Mouse (Mus musculus) neural tube, embryonic 14.5 days (tissue): ENCODE measurements around the gene Gpr84. TPM values are rescaled to one million over a fixed set of nuclear protein-coding genes. Genes with fewer than 3 reads are reported as not detected.

ENCODE experiments used
- ATAC-seq: fragments of 200-750 bp; cut with Nextera tagmentation; 2 replicates; pipeline ENCODE4 v1.8.0; 2017; ENCODE audit warnings: low read depth, mild to moderate bottlenecking, moderate TSS enrichment, moderate library complexity
- H3K27ac ChIP-seq: fragments of 300-500 bp; sonication (generic); 2 replicates; pipeline ENCODE4 v1.5.1; 2014; ENCODE audit warnings: low read depth, mild to moderate bottlenecking, control low read depth, low read length, moderate library complexity, mixed read lengths
- H3K27me3 ChIP-seq: fragments of 300-500 bp; sonication (generic); 2 replicates; pipeline ENCODE4 v1.6.1; 2014; ENCODE audit warnings: low read length; ENCODE audit not compliant: control insufficient read depth, insufficient read depth
- H3K36me3 ChIP-seq: fragments of 300-500 bp; sonication (generic); 2 replicates; pipeline ENCODE4 v1.6.1; 2014; ENCODE audit warnings: low read length, mixed read lengths; ENCODE audit not compliant: control insufficient read depth, insufficient read depth
- H3K4me1 ChIP-seq: fragments of 300-500 bp; sonication (generic); 2 replicates; pipeline ENCODE4 v1.6.1; 2014; ENCODE audit warnings: low read length; ENCODE audit not compliant: control insufficient read depth, insufficient read depth
- H3K4me2 ChIP-seq: fragments of 300-500 bp; sonication (generic); 2 replicates; pipeline ENCODE4 v1.6.1; 2014; ENCODE audit warnings: mild to moderate bottlenecking, low read depth, low read length, control low read depth
- H3K4me3 ChIP-seq: fragments of 300-500 bp; sonication (generic); 2 replicates; pipeline ENCODE4 v1.5.1; 2014; ENCODE audit warnings: low read depth, low read length, control low read depth, mixed read lengths
- H3K9ac ChIP-seq: fragments of 300-500 bp; sonication (generic); replicated peaks from 2 replicates; pipeline ENCODE4 v1.6.1; 2014; ENCODE audit warnings: low read depth, mild to moderate bottlenecking, control low read depth, low read length, mixed read lengths
- H3K9me3 ChIP-seq: fragments of 300-500 bp; sonication (generic); 2 replicates; pipeline ENCODE4 v1.6.1; 2016; ENCODE audit warnings: low read length; ENCODE audit not compliant: control insufficient read depth
- WGBS: fragments of 180-500 bp; shearing (Covaris S2); extraction: QIAGEN DNeasy Blood & Tissue Kit; methylation state at CpG from one replicate; pipeline ENCODE4 v1.1.7; 2014; 5-methylcytosine and 5-hydroxymethylcytosine counted together
- polyA plus RNA-seq: library from polyadenylated mRNA; unstranded; fragments of >200 nt; fragmentation: Nextera tagmentation; extraction: Ambion mirVana; gene quantifications from 2 replicates; pipeline ENCODE4 v1.2.1, GENCODE M21; 2014

Gene Gpr84
- polyA plus RNA-seq, 1 experiment from 2014 or later: 0.35 TPM

DNA sequence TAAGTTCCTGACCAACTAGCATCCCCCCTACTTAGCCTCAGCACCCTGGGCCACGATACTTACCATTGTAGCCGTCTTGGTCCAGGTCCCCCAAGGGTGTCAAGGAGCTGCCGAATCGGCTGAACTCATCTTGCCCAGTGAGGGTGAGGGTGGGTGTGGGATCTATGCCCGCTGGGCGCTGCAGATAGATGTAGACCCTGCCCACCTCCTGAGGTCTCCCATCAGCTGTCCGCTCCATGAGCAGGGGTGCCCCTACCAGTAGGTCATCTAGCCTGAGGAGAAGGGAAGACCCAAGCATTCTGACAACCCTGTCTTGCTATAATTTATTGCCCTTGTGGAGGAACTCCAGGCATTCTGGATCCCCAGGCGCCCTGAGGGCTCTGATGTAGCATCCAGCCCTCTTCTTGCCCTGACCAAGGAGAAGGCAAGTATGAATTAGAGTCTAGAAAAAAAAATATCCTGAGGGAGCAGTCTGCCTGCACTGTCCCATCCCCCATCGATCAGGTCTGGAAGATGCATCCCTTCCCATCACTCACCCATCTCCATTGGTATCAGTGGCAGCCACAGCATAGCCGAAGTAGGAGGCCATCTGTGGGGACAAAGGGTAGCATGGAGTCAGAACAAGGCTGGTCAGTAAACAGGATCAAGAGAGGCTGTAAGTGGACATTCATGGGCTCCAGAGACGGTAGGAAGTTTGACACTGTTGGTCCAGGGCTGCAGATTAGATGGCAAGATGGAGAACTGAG, 43.3 kb upstream of the Gpr84 start:
- Histone ChIP-seq H3K9ac (no peak overlapping the region), H3K27ac (no peak overlapping the region), H3K36me3 (no peaks in the 10 kb centered on the region), H3K4me3 (no peak overlapping the region), H3K9me3 (no peaks in the 10 kb centered on the region), H3K4me1 (no peaks in the 10 kb centered on the region), H3K4me2 (no peak overlapping the region), H3K27me3 (no peaks in the 10 kb centered on the region)
- ATAC-seq: no peak
- 90% methylated on average over 11 of the region's 11 CpGs for WGBS

DNA sequence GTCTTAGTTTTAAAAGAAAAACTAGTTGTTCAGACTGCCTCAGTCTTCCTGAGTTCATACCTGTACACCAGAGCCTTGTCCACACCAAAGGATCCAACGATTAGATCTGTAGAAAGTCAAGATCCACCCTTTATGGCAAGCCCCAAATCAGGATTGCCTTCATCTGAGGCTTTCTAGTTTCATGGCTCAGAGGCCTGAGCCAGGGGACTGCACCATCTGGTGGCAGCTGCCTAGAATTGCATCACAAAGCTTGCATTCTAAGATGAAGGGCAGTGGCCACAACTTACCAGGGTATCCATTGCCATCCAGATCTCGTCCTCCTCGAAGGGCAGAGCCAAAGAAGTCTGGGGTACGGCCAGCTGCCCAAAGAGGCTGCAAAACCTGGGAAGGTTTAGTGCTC, 42.4 kb upstream of the Gpr84 start:
- Histone ChIP-seq H3K9ac (no peak overlapping the region), H3K36me3 (no peaks in the 10 kb centered on the region), H3K27me3 (no peaks in the 10 kb centered on the region), H3K9me3 (no peaks in the 10 kb centered on the region), H3K4me1 (no peaks in the 10 kb centered on the region), H3K4me3 (no peak overlapping the region), H3K27ac (no peak overlapping the region), H3K4me2 (no peak overlapping the region)
- peak; percentile 40; the same call in 1 of the 2 replicates for ATAC-seq
- 43% methylated on average over 4 of the region's 4 CpGs for WGBS

DNA sequence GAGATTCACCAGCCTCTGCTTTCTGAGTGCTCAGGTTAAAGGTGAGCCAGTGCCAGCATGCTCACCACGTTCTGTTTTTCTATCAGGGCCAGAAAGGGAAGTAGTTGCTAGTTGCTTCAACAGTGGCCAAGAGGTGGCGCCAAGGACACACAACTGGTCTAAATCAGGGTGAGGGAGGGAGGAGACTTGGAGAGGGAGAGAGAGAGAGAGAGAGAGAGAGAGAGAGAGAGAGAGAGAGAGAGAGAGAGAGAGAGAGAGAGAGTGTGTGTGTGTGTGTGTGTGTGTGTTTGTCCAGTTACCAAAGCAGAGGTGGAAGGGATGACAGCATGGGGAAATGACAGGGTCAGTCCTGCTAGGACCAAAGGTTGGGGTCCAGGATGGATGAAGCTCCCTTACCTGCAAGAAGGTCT, 36.9 kb upstream of the Gpr84 start:
- Histone ChIP-seq H3K9ac (no peak overlapping the region), H3K4me2 (no peak overlapping the region), H3K4me3 (no peak overlapping the region), H3K4me1 (no peaks in the 10 kb centered on the region), H3K36me3 (no peaks in the 10 kb centered on the region), H3K27me3 (no peaks in the 10 kb centered on the region), H3K27ac (no peak overlapping the region), H3K9me3 (no peaks in the 10 kb centered on the region)
- no peak for ATAC-seq
- WGBS: 3% methylated on average over 2 of the region's 2 CpGs

DNA sequence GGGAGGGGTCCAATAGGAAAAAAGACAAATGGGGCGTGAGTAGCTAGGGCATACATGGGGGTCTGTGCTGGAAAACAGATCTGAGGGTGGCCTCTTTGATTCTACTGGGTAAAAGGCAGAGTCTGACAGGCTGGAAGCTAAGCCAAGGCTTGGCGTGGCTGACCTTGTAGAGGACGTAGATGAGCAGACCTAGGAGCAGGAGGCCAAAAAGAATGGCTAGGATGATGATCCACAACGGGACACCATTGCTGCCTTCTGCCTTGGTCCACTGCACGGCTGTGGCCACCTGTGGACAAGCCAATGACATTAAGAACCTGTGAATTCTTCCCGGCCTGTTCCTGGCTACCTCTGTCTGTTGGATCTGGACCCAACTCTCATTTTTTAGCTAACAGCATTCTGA, 35.4 kb upstream of the Gpr84 start:
- H3K27ac ChIP-seq: no peak overlapping the region
- H3K4me2 ChIP-seq: no peak overlapping the region
- H3K27me3 ChIP-seq: no peaks in the 10 kb centered on the region
- H3K4me3 ChIP-seq: no peak overlapping the region
- H3K36me3 ChIP-seq: no peaks in the 10 kb centered on the region
- WGBS: 90% methylated on average over 6 of the region's 6 CpGs
- H3K9me3 ChIP-seq: no peaks in the 10 kb centered on the region
- ATAC-seq: no peak
- H3K4me1 ChIP-seq: no peaks in the 10 kb centered on the region
- H3K9ac ChIP-seq: no peak overlapping the region

DNA sequence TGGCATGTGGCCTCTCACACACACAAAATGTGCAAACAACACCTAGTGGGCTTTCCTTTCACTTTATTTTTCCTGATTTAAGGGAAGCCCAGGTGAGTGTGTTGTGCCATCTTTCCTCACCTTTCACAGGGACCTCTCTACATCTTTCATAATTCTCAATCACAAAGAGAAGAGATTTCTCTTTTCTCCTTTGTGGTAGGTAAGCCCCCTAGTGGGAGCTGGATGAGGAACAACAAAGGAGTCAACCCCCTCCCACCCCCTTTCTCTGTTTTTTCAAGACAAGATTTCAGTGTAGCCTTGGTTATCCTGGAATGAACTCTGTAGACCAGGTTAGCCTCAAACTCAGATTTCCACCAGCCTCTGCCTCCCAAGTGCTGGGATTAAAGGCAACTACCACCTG, 33.1 kb upstream of the Gpr84 start:
- Histone ChIP-seq H3K9ac (no peak overlapping the region), H3K4me1 (peaks cover 7% of the 10 kb centered on the region; the same call in 1 of the 2 replicates), H3K4me2 (no peak overlapping the region), H3K36me3 (no peaks in the 10 kb centered on the region), H3K27ac (no peak overlapping the region), H3K9me3 (no peaks in the 10 kb centered on the region), H3K27me3 (peaks cover 5% of the 10 kb centered on the region), H3K4me3 (no peak overlapping the region)
- ATAC-seq: no peak

DNA sequence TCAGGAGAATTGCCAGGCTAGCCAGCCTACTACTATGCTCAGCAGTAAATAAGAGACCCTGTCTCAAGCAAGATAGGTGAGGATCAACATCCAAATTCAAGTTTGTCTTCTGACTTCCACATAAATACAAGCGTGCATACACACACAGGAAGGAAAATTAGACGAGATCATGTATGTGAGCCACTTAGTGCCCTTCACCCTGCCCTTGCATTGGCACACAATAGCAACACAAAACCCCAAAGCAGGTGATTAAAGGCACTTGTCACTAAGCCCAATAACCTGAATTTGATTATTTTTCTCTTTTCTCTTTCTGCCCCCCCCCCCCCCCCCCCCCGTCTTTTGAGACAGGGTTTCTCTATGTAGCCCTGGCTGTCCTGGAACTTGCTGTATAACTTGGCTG, 32.6 kb upstream of the Gpr84 start:
- H3K4me2 ChIP-seq: no peak overlapping the region
- 84% methylated on average over 2 of the region's 3 CpGs for WGBS
- ATAC-seq: no peak

DNA sequence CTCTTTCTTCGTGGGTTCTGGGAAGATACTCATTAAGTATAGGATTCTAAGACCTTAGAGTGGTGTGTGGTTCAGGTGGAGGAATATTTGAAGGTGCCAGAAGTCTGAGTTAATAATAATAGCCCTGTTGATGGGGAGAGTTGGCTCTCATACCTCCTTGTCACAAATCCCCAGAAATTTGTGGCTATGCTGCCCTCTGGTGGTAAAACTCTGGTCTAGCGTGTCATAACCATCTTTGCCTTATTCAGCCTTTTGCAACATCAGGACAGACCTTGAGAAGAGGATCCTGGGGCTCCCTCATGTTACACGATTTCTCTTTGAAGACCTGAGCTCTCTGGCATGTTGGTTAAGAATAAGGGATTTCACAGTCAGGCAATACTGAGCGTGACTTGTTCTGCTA, 32.0 kb upstream of the Gpr84 start:
- Histone ChIP-seq H3K36me3 (no peaks in the 10 kb centered on the region), H3K27me3 (peaks cover 5% of the 10 kb centered on the region), H3K9ac (no peak overlapping the region), H3K4me1 (peaks cover 7% of the 10 kb centered on the region; the same call in 1 of the 2 replicates), H3K27ac (no peak overlapping the region), H3K9me3 (no peaks in the 10 kb centered on the region), H3K4me3 (no peak overlapping the region), H3K4me2 (no peak overlapping the region)
- no peak for ATAC-seq
- WGBS: 13% methylated on average over 4 of the region's 4 CpGs

More for the DNA sequence above, 32.6 kb upstream of the Gpr84 start:
- no peaks in the 10 kb centered on the region for H3K9me3 ChIP-seq
- H3K27me3 ChIP-seq: peaks cover 5% of the 10 kb centered on the region
- no peak overlapping the region for H3K27ac ChIP-seq
- H3K9ac ChIP-seq: no peak overlapping the region
- no peak overlapping the region for H3K4me3 ChIP-seq
- H3K36me3 ChIP-seq: no peaks in the 10 kb centered on the region
- peaks cover 7% of the 10 kb centered on the region; the same call in 1 of the 2 replicates for H3K4me1 ChIP-seq

DNA sequence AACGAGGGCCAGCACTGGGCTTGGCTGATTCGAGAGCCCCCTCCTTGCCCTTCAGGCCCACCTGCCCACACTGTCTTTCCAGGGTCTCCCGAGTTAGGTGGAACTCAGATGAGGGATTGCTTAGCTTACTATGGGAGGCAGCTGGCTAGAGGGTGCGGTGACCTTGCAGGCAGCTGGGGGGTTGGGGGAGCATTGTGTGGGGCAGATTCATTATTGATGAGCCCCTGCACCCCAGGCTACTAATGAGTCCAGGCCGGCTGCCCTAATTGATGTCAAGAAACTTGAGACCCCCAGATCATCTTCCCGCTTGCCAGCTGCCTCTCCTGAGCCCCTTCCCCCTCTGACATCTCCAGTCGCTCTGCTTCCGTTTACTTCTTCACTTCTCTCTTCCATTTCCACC, 31.1 kb upstream of the Gpr84 start:
- Histone ChIP-seq H3K36me3 (no peaks in the 10 kb centered on the region), H3K4me2 (no peak overlapping the region), H3K4me1 (peaks cover 7% of the 10 kb centered on the region; the same call in 1 of the 2 replicates), H3K9me3 (no peaks in the 10 kb centered on the region), H3K27ac (no peak overlapping the region), H3K4me3 (no peak overlapping the region), H3K9ac (no peak overlapping the region), H3K27me3 (peaks cover 5% of the 10 kb centered on the region)
- 46% methylated on average over 8 of the region's 8 CpGs for WGBS
- ATAC-seq: no peak

DNA sequence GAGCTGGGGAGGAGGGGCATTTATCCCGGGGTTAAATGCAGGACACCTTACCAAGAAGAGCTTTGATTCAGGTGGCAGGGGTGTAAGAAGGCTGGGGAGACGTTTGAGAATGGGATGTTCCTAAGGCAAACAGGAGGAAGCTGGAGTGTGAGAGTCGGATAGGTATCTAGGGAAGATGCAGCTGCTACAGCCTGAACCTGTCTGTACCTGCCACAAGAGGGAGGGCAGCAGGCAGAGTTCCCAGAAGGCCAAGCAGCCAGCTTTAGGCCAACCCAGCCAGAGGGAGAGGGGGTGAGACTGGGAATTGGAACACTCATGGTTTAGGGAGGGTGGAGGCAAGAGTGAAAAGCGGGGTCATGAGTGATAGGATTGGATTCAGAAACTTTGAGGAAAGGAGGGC, 30.4 kb upstream of the Gpr84 start:
- Histone ChIP-seq H3K27ac (no peak overlapping the region), H3K27me3 (peaks cover 5% of the 10 kb centered on the region), H3K4me1 (peaks cover 7% of the 10 kb centered on the region; the same call in 1 of the 2 replicates), H3K36me3 (no peaks in the 10 kb centered on the region), H3K9ac (no peak overlapping the region), H3K4me2 (0 out of 2 replicates have a peak overlapping the region, but pooled peaks have one; percentile 70), H3K4me3 (no peak overlapping the region), H3K9me3 (no peaks in the 10 kb centered on the region)
- ATAC-seq: no peak
- WGBS: 19% methylated on average over 4 of the region's 4 CpGs
